Mouse (Mus musculus) lung, postnatal 14 days (tissue): Measurements from ENCODE around the gene Lrrc3.
"Not testable (repeated sequence)": the region's sequence is repeated elsewhere in the genome, so short reads cannot be mapped to it uniquely, and the experiment has no call there.

Experiments used
- DNase-seq: peaks from one replicate; pipeline ENCODE4 v3.0.0; 2021

Gene Lrrc3

GRCm38 (mm10) chr10:77902211-77902893, at the start of gene Lrrc3:
Gene Lrrc3, minus strand, starts transcription at chr10:77902536.
- peak; percentile 49 for DNase-seq

DNA sequence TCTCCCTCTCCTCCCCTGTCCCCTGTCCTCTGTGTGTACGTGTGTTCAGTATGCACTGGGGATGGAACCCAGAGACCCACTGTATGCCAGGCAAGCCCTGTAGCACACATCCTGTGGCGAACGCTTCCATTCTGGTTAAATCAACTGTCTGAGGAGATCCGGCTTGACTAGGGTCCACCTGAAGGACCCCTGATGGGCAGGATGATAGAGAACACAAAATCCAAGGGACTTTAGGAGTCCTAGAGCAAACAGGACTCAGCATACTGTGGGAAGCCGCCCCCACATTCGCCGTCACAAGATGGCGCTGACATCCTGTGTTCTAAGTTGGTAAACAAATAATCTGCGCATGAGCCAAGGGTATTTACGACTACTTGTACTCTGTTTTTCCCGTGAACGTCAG, 48.1 kb upstream of the Lrrc3 start:
- not testable (repeated sequence) for DNase-seq

DNA sequence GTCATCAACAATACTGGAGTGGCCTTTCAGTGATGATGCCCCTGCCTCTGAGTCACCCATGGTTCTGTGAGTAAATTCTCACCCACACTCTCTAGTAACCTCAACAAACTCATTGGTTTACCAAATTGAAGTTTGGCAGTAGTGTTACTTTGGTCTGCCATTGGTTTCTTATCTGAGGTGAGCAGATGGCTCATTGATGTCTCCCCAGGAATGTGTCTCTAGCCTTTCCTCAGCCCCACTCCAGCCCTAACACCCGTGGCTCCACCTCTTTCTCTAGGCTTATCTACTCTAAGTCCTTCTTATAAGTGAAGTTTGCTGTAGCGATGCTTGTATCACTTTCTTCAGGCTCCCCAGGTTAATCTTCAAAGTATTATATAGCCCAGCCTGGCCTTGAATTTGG, 37.3 kb upstream of the Lrrc3 start:
- DNase-seq = no peak

DNA sequence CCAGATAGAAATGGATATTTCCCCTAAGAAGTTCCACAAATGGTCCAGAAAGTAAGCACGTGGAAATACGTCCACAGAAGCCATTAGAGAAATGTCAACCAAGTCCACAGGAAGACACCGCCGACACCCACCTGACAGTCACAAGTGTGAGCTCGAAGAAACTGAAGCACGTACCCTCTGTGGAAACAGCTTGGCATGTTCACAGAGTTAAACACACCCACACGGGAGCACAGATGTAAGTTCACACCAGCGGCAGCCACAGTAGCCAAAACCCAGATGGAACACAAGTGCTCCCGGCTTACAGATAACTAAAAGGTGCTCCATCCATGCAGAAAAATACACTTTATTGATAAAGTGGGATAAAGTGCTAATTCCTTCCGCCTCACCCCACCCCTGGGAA, 25.0 kb upstream of the Lrrc3 start:
- DNase-seq = no peak

DNA sequence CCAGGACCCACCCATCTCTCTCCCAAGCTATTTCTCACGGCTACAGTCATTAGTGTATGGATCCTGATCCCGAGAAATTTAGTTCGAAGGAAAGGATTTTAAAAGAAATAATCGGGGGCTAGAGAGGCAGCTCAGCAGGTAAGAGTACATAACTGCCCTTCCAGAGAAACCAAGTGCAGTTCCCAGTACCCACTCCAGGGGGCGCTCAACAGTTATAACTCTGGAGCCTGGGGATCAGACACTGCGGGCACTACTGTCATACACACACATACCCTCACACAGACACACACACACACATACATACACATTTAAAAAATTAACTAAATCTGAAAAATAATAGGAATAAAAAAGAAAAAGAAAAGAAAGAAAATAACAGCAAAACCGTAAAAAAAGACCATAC, 23.8 kb upstream of the Lrrc3 start:
- peak; percentile 71 for DNase-seq

- no peak for DNase-seq
These were observed 20.3 kb upstream of the Lrrc3 start for GRCm38 (mm10) chr10:77922681-77923080.

DNA sequence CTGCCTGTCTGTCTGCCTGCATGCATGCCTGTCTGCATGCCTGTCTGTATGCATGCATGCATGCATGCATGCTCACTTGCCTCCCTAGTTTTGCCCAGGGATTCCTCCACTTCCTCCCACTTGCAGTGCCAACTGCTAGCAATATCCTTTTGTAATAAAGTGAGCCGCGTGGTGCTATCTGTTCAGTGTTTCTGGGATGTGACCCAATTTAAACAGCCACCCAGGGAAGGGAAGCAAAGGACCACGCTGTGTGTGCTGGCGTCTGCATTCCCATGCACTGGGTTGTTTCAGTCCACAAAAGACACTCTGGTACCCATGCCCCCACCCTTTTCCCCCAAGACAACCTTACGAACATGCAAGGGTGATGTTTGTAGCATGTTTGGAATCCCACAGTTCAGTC, 18.7 kb upstream of the Lrrc3 start:
- no peak for DNase-seq

DNA sequence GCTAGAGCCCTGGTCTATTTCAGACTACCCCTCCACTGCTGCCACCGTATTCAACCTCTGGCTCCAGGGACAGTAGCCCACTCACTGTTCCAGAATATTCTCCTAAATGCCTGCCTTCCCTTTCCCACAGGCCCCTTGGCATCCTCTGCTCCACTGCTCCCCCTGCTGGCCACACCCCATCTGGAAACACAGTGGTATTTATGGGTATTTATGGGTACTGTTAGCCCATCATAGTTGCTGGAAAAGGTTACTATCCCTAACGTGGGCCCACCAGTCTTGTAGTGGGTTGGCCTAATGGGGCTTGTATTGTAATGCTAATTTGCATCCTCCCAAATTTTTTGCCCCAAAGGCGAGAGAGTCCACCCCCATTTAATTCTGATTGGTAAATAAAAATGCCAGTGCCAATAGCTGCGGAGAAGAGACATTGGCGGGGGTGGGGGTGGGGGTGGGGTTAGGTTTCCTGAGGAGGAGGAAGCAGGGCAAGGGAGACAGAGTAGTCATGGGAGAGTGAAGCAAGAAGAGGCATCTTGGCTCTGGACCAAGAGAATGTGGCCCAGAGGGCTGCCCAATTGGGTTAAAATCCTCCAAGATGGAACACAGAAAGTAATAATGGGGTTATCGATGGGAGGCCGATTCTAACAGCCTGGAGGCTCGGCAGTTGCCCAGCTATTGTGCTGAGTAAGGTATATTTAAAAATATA, 14.4 kb upstream of the Lrrc3 start:
- DNase-seq = peak; percentile 83

GRCm38 (mm10) chr10:77913292-77913691, 11.0 kb upstream of the Lrrc3 start:
- no peak for DNase-seq

GRCm38 (mm10) chr10:77912605-77913004, 10.3 kb upstream of the Lrrc3 start:
- no peak for DNase-seq

- peak; percentile 25 for DNase-seq
These were observed 769 bp upstream of the Lrrc3 start for GRCm38 (mm10) chr10:77902894-77903715.

DNA sequence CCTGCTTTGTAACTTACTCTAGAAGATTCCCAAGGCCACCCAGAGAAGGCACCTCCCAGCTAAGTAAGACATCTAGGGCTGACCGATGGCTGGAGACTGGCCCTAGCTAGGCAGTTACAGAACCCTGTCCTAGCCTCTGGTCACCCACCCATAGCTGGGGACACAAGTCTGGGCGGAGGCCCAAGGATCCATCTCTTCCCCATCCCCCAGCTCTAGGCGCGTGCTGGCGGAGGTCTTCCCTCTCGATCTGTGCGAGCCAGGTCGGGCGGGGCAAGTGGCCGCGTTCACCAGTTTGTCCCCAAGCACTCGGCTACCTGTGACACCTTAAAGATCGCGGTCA, 495 bp downstream of the Lrrc3 start:
- peak; percentile 16 for DNase-seq

DNA sequence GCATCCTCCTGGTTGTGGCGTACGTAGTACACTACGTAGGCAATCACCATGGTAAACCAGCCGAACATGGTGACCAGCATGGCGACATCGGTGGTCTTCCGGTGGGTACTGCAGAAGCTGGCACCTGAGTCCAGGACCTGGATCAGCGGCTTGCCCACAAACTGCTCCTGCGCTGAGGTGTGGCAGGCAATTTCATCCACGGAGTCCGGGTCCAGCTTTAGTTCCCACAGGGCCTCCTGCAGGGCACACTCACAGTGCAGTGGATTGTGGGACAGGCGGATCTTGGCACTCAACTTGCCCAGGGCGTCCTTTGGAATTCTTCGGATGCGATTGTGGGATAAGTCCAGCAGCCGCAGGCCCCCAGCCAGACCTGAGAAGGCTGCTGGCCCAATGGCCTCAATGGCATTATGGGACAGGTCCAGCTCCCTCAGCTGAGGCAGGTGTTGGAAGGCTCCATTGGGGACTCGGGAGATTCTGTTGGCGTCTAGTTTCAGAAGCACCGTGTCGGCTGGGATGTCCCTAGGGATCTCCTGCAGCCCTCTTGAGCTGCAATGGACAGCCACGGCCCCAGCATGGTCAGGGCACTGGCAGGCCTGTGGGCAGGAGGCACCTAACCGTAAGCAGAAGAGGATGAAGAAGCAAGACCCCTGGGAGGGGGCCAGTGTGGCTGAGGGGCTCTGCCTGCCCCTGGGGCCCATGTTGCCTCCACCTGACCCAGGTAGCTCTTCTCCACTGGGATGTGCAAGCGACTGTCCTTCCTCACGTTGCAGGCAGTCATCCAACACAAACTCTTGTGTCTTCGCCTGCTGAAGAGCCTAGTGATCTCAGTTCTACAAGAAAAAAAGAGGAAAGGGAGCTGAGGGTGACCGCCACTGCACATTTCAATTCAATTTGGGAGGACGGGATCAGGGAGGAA, 1.2 kb downstream of the Lrrc3 start:
- DNase-seq = no peak

GRCm38 (mm10) chr10:77900126-77900525, 2.2 kb downstream of the Lrrc3 start:
- no peak for DNase-seq

DNA sequence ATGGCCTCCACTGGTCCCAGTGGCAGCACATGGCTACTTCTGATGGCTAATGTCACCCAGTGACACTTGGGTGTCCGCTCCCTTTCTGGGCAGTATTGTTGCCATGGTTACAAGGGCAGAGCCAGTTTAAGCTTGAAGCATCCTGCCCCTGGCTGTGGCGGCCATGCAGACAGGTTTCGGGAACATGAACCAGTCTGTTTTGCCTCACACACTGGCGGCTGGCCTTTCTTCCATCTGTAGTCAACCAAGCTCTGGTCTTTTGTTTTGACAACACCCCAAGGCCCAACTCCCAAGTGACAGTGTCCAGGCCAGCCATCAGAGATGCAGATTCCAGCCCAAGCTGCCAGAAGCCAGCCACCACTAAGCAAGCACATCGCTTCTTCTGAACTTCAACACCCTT, 6.8 kb downstream of the Lrrc3 start:
- DNase-seq = no peak

DNA sequence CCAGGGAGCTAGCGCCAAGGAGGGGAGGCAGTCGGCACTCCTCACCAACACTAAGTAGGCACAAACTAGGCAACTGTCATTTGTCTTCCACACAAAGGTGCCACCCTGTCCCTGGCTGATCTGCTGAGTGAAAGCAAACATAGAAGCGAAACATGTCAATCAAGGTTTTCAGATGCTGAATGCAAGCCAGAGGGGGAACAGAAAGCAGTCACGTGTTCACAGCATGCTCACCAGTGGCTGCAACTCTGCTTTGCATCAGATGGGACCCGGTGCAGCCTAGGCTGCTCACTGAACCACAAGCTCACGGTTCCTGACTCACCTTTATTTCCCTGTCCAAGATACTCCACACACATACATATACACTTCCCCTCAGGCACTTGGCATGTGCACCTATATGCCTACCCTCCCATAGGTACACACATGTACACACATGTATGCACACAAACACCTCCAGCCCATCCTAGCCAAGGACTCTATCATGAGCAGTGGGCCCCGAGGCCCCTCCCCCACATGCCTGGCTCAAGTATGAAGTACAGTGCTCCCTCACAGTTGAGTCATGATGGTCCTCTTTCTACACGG, 11.3 kb downstream of the Lrrc3 start:
- DNase-seq = no peak

GRCm38 (mm10) chr10:77886007-77886747, 16.2 kb downstream of the Lrrc3 start:
- no peak for DNase-seq

- DNase-seq = no peak
These were observed 19.8 kb downstream of the Lrrc3 start for GRCm38 (mm10) chr10:77882553-77882952.

DNA sequence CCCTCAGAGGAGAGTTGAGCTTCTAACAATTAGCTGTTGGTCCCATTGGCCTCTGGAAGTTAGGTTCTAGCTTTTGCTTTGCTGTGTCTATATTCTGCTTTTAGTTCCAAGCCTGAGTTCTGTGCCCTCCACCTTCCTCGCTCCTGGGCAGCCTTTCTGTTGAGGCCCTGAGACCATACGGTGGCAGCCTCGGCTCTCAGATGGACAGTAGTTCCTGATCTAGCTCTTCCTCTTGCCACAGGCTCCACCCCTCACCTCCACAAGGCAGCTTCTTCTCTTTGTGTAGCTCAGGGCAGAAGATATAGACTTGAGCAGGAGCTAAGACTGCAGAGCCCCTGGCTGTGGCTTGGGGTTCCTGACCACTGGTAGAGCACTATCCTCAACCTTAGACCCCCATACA, 22.0 kb downstream of the Lrrc3 start:
- DNase-seq = no peak

- peak; percentile 42 for DNase-seq
These were observed 23.4 kb downstream of the Lrrc3 start for GRCm38 (mm10) chr10:77878985-77879384.

DNA sequence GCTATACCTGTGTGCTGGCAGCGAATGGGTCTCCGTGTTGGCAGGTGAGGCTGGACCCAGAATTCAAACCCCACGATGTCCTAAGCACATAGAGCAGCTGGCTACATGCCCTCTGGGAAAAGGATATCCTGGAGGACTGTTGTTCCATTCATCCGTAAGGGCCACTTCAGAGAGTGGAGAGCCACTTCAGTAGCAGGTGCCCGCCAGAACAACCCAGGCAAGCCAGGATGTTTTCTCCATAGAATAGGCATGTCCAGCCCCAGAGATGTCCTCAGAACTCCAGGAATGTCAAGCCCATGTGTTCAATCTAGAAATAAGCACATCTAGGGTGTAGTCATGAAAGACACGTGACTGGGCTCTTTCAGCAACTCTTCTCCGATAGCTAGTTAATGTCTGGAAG, 32.7 kb downstream of the Lrrc3 start:
- DNase-seq = peak; percentile 30

DNA sequence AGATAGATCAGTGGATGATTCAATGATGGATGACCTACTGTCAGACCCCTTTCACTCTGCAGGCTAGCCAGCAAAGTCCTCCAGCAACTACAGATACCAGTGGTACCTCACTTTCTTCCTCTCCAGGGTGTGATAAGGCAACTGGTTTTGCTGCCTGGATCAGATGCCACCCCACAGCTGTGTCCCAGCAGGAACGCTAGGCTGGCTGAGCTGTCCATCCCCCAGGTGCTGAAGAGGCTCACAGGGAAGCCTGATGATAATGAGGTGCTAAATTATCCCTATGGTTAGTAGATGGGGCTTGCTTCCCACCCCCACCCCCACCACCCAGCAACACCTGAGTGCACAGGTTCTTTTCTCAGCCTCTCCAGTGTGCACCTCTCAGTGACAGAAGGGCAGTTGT, 34.8 kb downstream of the Lrrc3 start:
- no peak for DNase-seq
